Mouse (Mus musculus) NIH3T3 (cell line): ENCODE measurements around the gene Carnmt1.

Source experiments
- DNase-seq: peaks from one replicate; pipeline ENCODE4 v3.0.0-alpha.2; 2012; ENCODE audit warnings: low read depth

Carnmt1 gene

GRCm38 (mm10) chr19:18713357-18713756, 42.8 kb downstream of the Carnmt1 start:
- DNase-seq, result peak; percentile 62

- DNase-seq, result peak; percentile 96
Measured at GRCm38 (mm10) chr19:18716374-18716773, 45.8 kb downstream of the Carnmt1 start.

- DNase-seq, result no peak
Measured at GRCm38 (mm10) chr19:18720337-18720736, 49.8 kb downstream of the Carnmt1 start.

GRCm38 (mm10) chr19:18725186-18725585, 54.6 kb downstream of the Carnmt1 start:
- DNase-seq, result no peak

- no peak for DNase-seq
Measured at GRCm38 (mm10) chr19:18730255-18730654, 59.7 kb downstream of the Carnmt1 start.

- no peak for DNase-seq
Measured at GRCm38 (mm10) chr19:18731077-18731476, 60.5 kb downstream of the Carnmt1 start.

GRCm38 (mm10) chr19:18735901-18736300, 65.3 kb downstream of the Carnmt1 start:
- DNase-seq, result no peak

- DNase-seq, result no peak
Measured at GRCm38 (mm10) chr19:18739146-18739545, 68.6 kb downstream of the Carnmt1 start.

GRCm38 (mm10) chr19:18743946-18744345, 73.4 kb downstream of the Carnmt1 start:
- DNase-seq, result peak; percentile 62

- peak; percentile 91 for DNase-seq
Measured at GRCm38 (mm10) chr19:18746576-18747340, 76.2 kb downstream of the Carnmt1 start.

GRCm38 (mm10) chr19:18747379-18747778, 76.8 kb downstream of the Carnmt1 start:
- no peak for DNase-seq

GRCm38 (mm10) chr19:18749598-18750339, 79.2 kb downstream of the Carnmt1 start, which contains the start of gene Trpm6:
TSS of gene Trpm6 (plus strand) at chr19:18749983.
- DNase-seq, result no peak
